Mouse (Mus musculus) layer of hippocampus, adult 18-20 months (tissue): ENCODE measurements at regions not wholly inside any gene's neighbourhood (a gene's known extent, or its start where the extent isn't known, plus 50 kb on each side); places are given as distances from the start of the nearest gene placed in this dataset.
A peak's percentile ranks its signal among the peaks of the same experiment; 100 is the strongest.
"Not testable (repeated sequence)": the region's sequence is repeated elsewhere in the genome, so short reads cannot be mapped to it uniquely, and the experiment has no call there.

ENCODE experiments used
- DNase-seq, 2 experiments: peaks; one replicate each; pipeline ENCODE4 v3.0.0; 2022; ENCODE audit warnings: low spot score in 2 of 2

DNA sequence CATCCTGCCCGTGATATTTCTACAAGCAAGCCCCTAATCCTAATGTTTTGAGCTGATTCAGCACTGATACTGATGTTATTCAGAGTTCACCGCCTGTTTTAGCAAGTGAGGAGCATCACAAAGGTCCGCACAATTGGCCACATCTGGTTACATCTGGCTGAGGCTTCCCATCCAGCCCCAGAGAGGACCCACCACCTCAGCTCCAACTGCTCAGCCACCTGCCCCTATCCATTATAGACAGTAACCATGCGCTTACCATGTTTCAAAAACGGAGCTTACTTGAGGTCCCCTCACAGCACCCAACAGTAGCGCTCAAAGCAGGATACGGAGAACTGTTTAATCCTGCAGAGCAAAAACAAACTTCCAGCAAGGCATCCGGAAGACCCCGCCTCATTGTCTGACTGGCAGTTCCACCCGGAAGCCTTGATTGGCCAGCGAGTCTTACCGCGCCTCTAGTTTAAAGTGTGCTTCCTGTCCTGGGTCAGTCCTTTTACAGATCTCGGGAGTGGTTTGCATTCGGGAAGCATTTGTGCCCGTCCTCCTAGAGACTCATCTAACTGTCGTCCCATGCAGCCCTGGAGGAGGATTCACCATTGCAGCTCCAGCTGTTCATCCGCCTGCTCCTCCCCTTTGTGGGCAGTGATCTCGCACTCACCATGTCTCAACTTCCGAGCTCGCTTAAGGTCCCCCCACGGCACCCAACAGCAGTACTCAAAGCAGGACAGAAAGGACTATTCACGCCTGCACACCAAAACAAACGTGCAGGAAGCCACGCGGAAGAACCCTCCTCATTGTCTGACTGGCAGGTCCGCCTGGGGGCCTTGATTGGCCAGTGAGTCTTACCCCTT, 69.9 kb upstream of the Zfp825 start:
- DNase-seq = peak; percentile 71 to 88

GRCm38 (mm10) chr13:74564331-74564727, 70.5 kb upstream of the Zfp825 start:
- DNase-seq = not testable (repeated sequence)

GRCm38 (mm10) chr13:74569967-74570366, 69.4 kb upstream of the Erap1 start:
- not testable (repeated sequence) for DNase-seq
